Mouse (Mus musculus) ES-CJ7 (cell line): ENCODE measurements around the gene Fkbp14.

Experiments
- DNase-seq: peaks from one replicate; pipeline ENCODE4 v3.0.0; 2011; ENCODE audit warnings: low read depth, low spot score

The Fkbp14 gene

GRCm38 (mm10) chr6:54548314-54549019, 48.6 kb downstream of the Fkbp14 start:
- DNase-seq = peak; percentile 7

GRCm38 (mm10) chr6:54543646-54544045, 53.5 kb downstream of the Fkbp14 start:
- DNase-seq = no peak

GRCm38 (mm10) chr6:54542836-54543235, 54.3 kb downstream of the Fkbp14 start:
- no peak for DNase-seq

GRCm38 (mm10) chr6:54540252-54540887, 56.7 kb downstream of the Fkbp14 start:
- no peak for DNase-seq

- no peak for DNase-seq
These were observed 57.7 kb downstream of the Fkbp14 start for GRCm38 (mm10) chr6:54539396-54539795.

GRCm38 (mm10) chr6:54538773-54539173, 58.3 kb downstream of the Fkbp14 start:
- DNase-seq = no peak

GRCm38 (mm10) chr6:54537053-54537452, 60.1 kb downstream of the Fkbp14 start:
- no peak for DNase-seq

- DNase-seq = no peak
These were observed 61.6 kb downstream of the Fkbp14 start for GRCm38 (mm10) chr6:54535485-54535884.

GRCm38 (mm10) chr6:54531048-54531481, 66.0 kb downstream of the Fkbp14 start:
- DNase-seq = no peak

GRCm38 (mm10) chr6:54530182-54530581, 66.9 kb downstream of the Fkbp14 start:
- no peak for DNase-seq

GRCm38 (mm10) chr6:54528666-54529065, 68.4 kb downstream of the Fkbp14 start:
- no peak for DNase-seq
